Mouse (Mus musculus) CH12.LX (cell line): ENCODE results near the gene Odf4.

ENCODE experiments used
- CHD2 ChIP-seq: IDR thresholded peaks from 2 replicates; pipeline ENCODE4 v1.6.1; 2011; ENCODE audit warnings: low read length, improper control_type of control experiment
- CTCF ChIP-seq, 2 experiments: IDR thresholded peaks in 1 of 2; conservative IDR thresholded peaks in 1 of 2; 2 replicates each; pipeline ENCODE4 v1.5.1; 2011 to 2012; ENCODE audit warnings: low read depth in 2 of 2, low read length in 2 of 2, improper control_type of control experiment in 1 of 2, inconsistent platforms in 1 of 2, mild to moderate bottlenecking in 1 of 2, moderate library complexity in 1 of 2
- GABPA ChIP-seq: IDR thresholded peaks from 2 replicates; pipeline ENCODE4 v1.6.1; 2012; ENCODE audit warnings: low read depth, low read length, improper control_type of control experiment, inconsistent platforms; ENCODE audit not compliant: insufficient replicate concordance
- JUND ChIP-seq: conservative IDR thresholded peaks from 2 replicates; pipeline ENCODE4 v1.6.1; 2011; ENCODE audit warnings: low read depth, low read length, improper control_type of control experiment
- MAX ChIP-seq: IDR thresholded peaks from 2 replicates; pipeline ENCODE4 v1.6.1; 2011; ENCODE audit warnings: low read length, improper control_type of control experiment
- POLR2A ChIP-seq: IDR thresholded peaks from 2 replicates; pipeline ENCODE4 v1.6.1; 2011; ENCODE audit warnings: low read depth, mild to moderate bottlenecking, improper control_type of control experiment, low read length
- SIN3A ChIP-seq: IDR thresholded peaks from 2 replicates; pipeline ENCODE4 v1.6.1; 2012; ENCODE audit warnings: low read length, improper control_type of control experiment, inconsistent platforms

- no peak for TF ChIP-seq JUND
- no peak for TF ChIP-seq GABPA
- no peak for TF ChIP-seq MAX
- no peak for TF ChIP-seq CTCF (conservative IDR thresholded peaks at IDR 0.05 in 1 of 2, IDR thresholded peaks at IDR 0.05 in 1 of 2; ENCODE audit: low read depth in 2 of 2, low read length in 2 of 2)
- no peak for TF ChIP-seq SIN3A
- no peak for TF ChIP-seq POLR2A
- no peak for TF ChIP-seq CHD2
Measured at GRCm38 (mm10) chr11:68914566-68914965, 12.3 kb downstream of the Odf4 start.
